Mouse (Mus musculus): ENCODE data around the gene Fam57b. TPM values are rescaled to one million over a fixed set of nuclear protein-coding genes. Genes with fewer than 3 reads are reported as not detected.
"Not testable (repeated sequence)": the region's sequence is repeated elsewhere in the genome, so short reads cannot be mapped to it uniquely, and the experiment has no call there.

The Fam57b gene
- polyA plus RNA-seq, 1 experiment, result 27.3 TPM

DNA sequence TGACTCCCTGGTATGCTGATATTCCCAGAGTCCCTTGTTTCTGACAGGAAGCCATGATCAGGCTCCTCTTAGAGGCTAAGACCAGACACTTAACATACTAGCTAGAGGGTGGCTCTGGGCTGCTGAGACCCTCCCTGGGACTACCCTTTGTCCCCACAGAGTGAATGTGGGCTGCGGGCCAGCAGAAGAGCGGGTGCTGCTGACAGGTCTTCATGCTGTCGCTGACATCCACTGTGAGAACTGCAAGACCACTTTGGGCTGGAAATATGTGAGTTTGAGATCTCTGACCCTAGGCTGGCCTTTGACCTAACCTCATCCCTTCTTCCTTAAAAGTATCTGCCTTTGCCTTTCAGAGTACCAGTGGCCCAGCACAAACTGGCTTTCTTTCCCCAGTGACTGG, 19.3 kb upstream of the Fam57b start:
- DNase-seq (ENCODE audit: low read depth), result no peak

DNA sequence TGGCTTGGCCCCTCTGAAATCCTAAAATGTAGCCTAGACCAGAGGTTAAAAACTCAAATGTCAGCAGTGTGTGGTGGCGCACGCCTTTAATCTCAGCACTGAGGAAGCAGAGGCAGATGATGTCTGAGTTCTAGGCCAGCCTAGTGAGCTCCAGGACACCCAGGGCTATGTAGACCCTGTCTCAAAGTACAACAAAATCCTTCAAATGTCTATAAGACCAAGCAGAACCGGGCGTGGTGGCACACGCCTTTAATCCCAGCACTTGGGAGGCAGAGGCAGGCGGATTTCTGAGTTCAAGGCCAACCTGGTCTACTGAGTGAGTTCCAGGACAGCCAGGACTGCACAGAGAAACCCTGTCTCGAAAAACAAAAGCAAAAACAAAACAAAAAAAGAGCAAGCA, 18.4 kb upstream of the Fam57b start:
- DNase-seq (ENCODE audit: low read depth), result not testable (repeated sequence)

DNA sequence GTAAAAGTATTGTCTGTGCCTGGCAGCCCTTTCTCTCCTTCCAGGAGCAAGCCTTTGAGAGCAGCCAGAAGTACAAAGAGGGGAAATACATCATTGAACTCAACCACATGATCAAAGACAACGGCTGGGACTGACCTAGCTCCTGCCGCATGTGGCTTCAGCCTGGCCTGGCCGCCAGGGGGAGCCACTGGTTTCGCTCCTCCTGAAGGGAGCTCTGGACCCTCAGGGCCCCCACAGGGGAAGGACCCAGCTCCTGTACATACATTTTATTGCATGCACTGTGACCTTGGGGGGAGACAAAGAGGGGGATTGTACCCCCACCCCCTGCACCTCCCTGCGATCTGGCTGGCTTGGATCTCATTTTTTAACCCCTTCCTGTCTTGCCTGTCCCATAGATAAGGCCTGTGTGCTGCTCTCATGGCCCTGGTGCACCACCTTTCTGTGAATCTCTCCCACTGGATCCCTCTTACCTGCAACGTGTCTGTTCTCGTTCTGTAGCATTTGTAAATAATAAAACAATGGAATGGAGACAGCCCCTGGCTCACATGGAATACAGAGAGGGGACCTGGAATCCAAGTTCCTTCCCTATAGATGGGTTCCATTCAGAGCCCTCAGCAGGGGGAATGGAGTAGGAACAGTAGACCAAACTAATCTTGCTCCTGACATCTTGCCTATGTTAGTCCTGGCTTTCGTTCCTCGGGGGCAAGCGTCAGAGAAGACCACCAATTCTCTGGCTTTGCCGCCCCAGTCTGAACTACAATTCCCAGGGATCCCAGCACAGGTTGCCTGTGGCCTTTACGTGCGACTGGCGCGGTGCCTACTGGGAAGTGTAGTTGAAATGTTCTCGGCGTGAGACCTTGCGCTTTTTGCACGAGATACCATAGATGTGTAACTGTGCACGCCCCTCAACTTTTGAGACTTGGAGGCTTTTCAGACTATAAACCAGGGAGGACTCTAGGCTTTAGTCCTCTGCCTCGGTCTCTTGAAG, 17.2 kb upstream of the Fam57b start:
- no peak for DNase-seq (ENCODE audit: low read depth)

DNA sequence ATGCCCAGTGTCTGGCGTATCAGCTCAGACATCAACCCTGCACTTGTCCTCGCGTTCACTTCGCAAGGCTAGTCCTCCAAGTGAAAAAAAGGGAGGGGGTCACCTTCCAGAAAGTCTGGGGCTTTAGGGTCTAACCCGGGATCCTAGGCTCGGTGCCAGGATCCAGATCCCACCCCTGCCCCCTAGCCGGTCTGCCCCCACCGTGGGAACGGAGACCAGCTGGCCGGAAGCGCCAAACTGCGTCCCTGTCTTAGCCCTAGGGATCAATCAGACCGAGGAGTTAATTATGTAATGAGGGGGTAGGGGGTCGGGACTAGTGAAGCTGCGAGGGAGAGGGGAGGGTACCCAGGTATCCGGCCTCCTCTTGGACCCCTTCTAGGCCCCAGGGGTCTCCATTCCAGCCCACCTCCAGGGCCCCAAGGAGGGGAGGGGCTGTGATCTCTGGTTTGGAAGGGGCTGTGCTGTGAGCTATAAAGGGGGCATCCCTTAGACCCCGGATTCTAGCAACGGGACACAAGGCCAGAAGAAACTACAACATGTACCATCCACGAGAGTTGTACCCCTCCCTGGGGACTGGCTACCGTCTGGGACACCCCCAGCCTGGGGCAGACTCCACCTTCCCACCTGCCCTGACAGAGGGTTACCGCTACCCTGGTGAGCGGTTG, 16.4 kb upstream of the Fam57b start, which contains the start of gene Tbx6:
TSS of gene Tbx6 (plus strand) at position 513 of the 665 bp plus-strand sequence.
- no peak for DNase-seq (ENCODE audit: low read depth)

DNA sequence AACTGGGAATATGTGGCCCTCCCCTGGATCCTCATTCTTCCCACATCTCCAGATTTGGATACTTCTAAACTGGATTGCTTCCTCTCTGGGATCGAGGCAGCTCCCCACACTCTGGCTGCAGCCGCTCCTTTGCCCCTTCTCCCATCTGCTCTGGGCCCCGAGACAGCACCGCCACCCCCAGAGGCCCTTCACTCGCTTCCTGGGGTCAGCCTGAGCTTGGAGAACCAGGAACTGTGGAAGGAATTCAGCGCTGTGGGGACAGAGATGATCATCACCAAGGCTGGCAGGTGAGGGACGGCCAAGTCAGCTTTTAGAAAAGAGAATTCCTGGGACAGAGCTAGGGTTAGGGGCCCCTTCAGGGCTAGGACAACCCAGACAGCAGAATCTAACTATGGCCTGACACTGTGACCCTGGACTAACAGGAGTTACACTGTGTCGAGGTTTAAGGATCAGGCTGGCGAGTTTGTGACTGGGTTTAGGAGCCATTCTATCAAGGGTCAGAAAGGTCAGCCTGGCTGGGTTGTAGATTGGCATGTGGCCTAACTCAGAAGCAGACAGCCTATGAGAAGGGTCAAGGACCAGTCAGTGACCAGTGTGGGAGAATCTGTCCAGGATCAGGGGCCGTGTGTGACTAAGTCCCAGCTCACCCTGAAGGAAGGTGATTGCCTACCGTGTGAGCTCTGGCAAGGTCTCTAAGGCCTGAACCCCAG, 15.7 kb upstream of the Fam57b start:
- DNase-seq (ENCODE audit: low read depth), result no peak

DNA sequence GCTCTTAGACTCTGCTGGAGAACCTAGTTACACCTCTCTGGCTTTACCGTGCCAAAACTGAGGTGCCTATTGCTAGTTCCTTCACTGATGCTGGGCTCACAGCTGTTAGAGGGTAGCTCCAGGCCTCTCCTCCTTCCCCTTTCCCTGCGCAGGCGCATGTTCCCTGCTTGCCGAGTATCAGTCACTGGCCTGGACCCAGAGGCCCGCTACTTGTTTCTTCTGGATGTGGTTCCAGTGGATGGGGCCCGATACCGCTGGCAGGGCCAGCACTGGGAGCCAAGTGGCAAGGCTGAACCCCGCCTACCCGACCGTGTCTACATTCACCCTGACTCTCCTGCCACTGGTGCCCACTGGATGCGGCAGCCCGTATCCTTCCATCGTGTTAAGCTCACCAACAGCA, 14.8 kb upstream of the Fam57b start:
- DNase-seq (ENCODE audit: low read depth), result no peak

DNA sequence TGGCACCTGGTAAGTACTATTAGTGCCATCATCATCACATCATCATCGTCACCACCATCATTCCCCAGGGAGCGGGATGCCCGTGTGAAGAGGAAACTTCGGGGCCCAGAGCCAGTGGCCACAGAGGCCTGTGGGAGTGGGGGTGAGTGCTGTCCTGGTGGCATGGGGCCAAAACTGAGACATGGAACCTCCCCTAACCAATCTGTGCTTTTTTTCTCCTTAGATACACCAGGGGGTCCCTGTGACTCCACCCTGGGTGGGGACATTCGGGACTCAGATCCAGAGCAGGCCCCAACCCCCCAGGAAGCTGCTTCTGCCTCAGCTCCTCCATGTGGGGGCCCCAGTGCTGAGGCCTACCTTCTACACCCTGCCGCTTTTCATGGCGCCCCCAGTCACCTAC, 13.0 kb upstream of the Fam57b start:
- no peak for DNase-seq (ENCODE audit: low read depth)

DNA sequence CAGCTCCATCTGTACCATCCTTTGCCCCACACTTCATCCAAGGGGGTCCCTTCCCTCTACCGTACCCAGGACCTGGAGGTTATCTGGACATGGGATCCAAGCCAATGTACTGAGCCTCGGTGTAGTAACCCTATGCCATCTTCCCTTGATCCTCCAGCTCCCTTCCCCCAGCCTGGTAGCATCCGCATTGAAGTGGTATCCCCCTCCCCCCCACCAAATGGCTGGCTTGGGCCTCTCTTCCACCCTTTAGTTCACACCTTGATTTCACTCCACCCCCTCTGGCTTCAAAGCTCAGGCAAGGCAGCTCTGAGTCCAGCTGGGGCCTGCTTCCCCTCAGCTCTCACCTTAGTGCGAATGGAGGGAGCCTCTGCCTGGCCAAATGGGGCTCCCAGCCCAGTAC, 12.4 kb upstream of the Fam57b start:
- no peak for DNase-seq (ENCODE audit: low read depth)

DNA sequence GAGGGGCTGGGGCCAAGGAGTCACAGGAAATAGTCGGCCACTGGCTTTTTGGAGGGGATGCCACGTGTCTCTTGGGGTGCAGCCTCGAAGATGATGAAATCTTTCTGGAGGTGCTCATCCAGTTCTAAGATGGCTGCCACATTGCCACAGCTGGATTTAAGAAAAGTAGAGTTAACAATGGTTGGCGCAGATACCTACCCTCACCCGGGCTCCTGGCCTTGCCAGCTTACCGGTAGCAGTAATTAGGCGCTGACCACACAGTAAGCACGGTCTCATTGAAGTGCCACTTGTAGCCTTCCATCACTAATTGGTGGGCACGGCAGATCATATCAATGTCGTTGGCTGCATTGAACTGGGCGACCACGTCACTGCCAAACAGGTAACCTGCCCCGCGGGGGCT, 11.3 kb upstream of the Fam57b start:
- DNase-seq (ENCODE audit: low read depth), result no peak

DNA sequence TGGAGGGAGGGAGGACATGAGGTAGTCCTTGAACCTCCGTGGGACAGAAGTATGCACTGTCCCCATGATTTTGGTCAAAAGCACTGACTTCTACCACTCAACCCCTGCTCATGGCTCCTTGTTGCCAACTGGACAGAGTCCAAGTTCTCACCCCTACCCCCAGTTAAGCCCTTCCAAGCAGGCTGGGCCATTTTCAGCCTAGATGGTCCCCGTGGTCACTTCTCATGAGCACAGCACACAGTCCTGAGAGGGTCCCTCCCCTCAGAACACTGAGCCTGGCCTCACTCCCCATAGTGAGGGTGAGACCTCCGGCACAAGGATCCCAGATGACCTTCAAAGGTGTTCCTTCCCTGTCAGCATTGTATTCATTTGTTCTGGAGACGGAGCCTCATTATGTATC, 8.3 kb upstream of the Fam57b start:
- no peak for DNase-seq (ENCODE audit: low read depth)

DNA sequence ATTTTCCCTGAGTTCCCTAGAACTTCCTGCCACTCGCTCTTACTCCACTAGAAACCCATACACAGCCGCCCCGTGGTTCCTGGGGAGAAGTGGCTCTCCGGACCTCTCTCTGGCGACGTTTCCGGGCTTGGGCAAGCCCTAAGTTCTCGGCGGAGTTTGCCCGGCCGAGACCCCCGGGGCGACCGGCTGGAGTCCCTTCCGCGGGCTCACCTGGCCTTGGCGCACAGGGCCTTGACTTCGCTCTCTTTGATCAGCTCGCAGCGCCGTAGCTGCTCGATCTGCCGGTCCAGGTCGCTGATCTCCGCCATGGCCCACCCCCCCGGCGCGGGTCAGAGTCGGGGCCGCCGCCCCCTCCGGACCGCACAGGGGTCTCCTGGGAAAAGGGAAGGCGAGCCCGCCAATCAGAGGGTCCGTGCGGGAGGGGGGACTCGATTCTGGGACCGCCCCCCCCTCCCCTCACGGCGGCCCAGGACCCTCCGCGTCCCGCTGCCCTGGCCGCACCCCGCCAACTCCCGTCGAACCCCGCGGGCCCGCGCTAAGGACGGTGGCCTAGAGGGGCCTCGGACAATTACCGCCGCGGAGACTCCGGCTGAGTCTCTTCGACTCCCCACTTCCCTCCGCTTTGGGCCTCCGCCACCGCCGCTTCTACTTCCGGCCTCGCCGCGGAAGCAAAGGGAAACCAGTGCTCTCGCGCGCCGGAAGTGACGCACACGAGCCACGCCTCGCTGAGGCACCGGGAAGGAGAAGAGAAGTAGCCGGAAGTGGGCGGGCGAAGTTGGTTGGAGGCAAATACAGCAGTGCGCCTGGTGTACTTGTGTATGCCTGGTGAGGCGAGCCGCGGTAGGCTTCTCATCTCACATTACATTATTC, 5.4 kb upstream of the Fam57b start, which contains the start of gene Ppp4c:
TSS of gene Ppp4c (minus strand) at position 646 of the 870 bp plus-strand sequence.
- no peak for DNase-seq (ENCODE audit: low read depth)

DNA sequence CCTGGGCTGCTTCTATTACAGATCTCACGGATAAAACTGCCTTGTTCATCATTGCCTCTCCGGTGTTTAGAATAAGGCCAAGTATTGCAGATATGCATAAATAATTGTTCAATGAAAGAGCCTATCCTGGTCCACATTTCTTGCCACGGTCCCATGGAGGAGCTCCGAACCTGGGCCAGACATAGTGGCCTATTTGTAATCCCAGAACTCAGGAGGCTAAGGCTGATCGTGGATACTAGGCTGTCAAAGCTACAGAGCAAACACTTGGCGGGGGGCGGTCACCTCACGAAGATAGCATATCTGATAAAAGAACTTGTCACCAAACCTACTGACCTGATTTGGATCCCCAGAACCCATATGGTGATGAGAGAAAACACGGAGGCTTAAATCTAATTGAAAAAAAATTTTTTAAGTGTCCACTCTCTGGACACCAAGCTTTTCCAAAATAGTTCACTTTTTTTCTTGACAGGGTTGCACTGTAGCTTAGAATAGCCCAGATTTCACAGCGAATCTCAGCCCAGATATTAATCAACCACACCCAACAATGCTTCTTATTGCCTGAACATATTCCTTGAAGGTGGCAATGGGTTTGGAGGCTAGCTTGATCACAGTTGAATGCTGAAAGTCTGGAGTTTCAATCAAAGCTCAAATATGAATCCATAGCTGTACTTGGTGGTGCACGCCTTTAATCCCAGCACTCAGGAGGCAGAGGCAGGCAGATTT, 4.6 kb upstream of the Fam57b start:
- no peak for DNase-seq (ENCODE audit: low read depth)

DNA sequence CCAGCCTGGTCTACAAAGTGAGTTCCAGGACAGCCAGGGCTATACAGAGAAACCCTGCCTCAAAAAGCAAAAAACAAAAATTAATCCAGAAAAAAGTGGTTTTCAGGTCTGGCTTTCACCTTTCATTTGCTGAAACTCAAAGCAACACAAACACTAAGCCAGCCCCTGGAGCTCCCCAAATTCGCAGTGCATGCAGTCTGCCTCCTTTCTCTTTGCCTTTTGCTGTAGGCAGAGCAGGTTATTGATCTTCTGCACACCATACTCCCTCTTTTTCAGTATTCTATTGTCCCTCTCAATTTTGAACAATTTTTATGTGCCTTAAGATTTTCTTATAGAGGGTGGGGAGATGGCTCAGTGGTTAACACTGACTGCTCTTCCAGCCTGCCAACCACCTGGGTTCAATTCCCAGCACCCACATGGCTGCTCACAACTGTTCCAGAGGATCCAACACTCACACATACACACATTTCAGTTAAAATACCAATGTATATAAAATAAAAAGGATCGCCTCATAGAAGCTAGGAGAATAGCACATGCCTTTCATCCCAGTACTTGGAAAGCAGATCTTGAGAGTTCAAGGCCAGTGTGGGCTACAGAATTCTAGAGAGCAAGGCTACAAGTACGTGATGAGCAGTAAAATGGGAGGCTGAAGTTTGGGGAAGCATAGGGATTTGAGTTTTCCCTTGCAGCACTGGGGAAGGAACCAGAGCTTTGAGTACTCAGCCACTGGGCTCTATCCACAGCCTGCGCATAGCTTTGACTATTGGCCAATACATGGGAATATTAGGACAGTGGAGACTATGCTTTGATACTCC, 3.8 kb upstream of the Fam57b start:
- no peak for DNase-seq (ENCODE audit: low read depth)

DNA sequence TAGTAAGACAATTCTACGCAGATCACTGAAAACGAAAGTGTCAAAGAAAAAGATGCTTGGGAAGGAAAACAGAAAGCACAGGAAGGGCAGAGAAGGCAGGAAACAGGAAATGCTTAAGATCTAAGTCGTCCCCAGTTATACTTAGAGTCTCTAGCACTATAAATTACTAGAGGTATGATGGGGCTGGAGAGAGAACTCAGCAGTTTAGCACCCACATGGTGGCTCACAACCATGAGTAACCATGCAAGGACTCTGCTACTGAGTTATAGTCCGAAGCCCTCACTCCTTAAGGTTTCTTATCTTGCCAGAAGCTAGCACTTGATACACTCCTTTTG, 3.2 kb upstream of the Fam57b start:
- no peak for DNase-seq (ENCODE audit: low read depth)

DNA sequence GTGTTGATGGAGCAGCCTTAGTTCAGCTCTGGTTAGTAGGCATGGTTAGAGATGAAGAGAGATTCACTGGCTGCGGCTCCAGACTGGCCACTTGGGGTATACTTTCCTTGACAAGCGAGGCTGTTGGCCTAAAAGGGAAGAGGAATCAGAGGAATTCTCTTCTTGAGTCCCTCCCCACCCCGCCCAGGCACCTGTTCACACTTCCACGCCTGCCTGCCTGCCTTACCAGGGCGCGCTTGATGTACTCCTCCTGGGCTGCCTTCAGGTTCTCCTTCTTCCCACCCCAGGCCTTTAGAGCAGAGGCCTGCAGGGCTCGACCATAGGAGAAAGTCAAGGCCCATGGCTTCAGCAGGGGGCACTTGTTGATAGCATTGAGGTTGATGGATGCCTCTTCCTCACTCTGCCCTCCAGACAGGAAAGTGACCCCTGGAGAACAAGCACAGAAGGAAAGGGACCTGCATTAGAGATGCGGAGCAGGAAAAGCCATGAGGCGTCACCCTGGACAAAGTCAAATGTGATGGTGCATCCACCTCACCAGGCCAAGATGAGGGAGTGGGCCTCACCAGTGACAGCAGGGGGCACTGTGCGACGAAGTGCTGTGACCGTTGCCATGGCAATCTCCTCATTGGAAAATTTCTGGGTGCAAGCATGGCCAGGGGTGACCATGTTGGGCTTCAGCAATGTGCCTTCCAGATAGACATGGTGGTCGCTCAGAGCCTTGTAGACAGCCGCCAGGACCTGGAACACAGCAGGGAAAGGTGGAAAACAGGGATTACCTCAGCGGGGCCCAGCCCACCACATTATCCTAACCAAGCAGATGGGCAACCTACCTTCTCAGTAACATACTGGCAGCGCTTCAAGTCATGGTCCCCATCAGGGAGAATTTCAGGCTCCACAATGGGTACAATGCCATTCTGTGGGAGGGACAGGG, 1.8 kb upstream of the Fam57b start:
- DNase-seq (ENCODE audit: low read depth), result no peak

DNA sequence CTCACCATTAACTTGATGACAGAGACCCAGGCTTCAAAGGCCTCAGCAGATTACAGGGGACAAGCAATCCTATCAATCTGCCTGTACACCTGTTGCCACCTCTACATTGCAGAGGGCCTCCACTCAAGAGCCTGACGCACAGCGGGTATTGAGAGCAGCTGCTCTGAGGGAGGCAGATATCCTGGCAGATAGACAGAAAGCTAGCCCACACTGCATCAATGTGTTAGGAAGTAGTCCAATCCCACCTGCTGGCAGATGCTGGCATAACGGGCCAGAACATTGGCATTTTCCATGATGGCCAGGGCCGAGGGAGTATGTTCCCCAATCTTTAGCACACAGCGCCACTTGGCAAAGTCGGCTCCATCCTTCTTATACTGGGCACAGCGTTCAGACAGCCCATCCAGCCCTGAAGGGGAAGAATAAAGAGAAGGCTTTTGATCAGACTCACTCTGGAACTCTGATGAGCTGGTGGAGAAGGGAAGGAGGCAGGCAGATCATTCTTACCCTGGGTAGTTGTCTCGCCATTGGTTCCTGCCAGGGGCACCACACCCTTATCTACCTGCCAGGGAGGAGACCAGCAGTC, 1.0 kb upstream of the Fam57b start:
- DNase-seq (ENCODE audit: low read depth), result no peak

DNA sequence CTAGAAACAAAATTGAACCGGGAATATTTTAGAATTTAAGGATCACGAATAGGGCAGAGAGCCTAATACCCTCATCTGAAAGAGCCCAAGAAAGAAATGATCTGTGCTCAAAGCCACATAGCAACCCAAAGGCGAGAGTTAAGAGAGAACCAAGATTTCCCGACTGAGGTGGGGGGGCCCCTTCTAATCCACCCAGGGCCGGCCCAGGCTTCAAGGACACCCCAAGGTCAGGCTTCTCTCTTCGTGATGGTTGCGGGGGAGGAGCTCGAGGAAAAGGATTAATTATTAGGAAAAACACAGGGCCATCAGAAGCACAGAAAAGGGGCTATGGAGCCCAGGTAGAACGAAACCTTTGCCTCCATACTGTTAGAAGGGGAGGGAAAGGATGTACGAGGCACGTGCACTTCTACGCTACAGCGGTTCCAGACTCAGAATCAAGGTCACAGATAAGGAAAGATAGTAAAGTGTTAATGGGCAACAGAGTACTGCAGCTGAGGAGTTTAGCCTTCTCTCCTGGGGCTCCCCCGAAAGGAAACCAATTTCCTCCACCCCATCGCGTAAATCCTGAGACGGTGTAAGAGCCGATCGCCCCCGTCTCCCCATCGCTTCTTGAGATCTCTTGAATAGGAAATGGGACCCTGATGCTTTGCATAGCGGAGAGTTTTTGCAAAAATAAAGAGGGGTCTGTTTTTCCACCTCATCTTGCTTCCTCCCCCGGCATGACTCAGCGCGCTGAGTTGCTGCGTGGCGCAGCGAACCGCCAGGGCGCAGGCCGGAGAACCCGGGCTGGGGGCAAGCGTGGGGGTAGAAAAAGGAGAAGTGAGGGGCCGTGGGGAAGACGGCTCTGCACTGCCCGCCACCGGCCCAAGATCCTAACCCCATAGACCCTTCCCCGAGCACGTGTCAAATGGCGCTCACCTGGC, 920 bp downstream of the Fam57b start:
- DNase-seq (ENCODE audit: low read depth), result no peak
